ENCODE assay signal across 7 mouse cellular contexts in the genomic region with DNA sequence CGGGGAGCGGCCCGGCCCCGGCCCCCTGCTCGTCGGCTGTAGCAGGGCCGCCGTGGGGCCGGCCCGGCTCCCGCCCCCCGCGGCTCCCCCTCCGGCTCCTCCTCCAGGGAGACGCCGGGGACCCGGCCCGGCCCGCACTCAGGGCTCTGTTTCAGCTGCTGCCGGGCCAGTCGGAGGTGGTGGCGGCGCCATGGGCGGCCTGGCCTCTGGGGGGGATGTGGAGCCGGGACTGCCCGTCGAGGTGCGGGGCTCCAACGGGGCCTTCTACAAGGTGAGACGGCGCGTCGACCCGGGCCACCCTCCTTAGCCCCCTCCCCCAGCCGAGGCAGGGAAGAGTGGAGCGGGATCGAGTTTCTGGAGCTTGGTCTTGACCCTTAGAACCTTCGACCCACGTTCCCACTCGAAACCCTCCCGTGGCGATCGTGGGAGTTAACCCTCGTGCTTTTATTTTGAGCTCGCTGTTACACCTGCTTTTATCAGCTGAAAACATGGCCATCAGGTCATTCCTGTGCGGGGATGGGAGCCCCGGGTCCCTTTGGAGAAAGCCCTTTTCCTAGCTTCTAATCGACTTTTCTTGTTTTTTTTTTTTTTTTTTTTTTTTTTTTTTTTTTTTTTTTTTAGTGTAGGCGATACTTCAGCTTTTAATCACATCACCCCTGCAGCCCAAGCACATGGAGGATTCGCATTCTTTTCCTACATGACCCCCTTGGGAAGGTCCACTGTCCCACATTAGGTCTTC. TPM values are rescaled to one million over a fixed set of nuclear protein-coding genes. Genes with fewer than 3 reads are reported as not detected.
DNase-seq lines count a peak whose midpoint lies in the region; ATAC-seq lines count a peak whose summit lies in the region.

No protein-coding gene starts in this region.

- whole genome bisulfite sequencing in forebrain, embryonic 15.5 days, result under 1% methylated on average over 36 of the region's 50 CpGs
- under 1% methylated on average over 48 of the region's 50 CpGs for WGBS in intestine, embryonic 16.5 days

- H3K9me3 ChIP-seq in forebrain, embryonic 15.5 days, result no peaks in the 10 kb centered on the region
- H3K9me3 ChIP-seq in intestine, embryonic 16.5 days (ENCODE audit: control insufficient read depth, low read length), result no peaks in the 10 kb centered on the region

- H3K27ac ChIP-seq in forebrain, embryonic 15.5 days (replicated peaks), result peak overlapping the region; percentile 96
- peak overlapping the region; percentile 96 for H3K27ac ChIP-seq in intestine, embryonic 16.5 days (ENCODE audit: low read length)

- H3K9ac ChIP-seq in forebrain, embryonic 15.5 days (replicated peaks), result peak overlapping the region; percentile 100
- peak overlapping the region; percentile 98 for H3K9ac ChIP-seq in intestine, embryonic 16.5 days (ENCODE audit: low read depth, low read length)

- 0 out of 2 replicates have a peak, but pooled peaks cover 4% of the 10 kb centered on the region for H3K36me3 ChIP-seq in forebrain, embryonic 15.5 days
- no peaks in the 10 kb centered on the region for H3K36me3 ChIP-seq in intestine, embryonic 16.5 days (ENCODE audit: control insufficient read depth, insufficient read depth, low read length)

- no peaks in the 10 kb centered on the region for H3K27me3 ChIP-seq in forebrain, embryonic 15.5 days
- no peaks in the 10 kb centered on the region for H3K27me3 ChIP-seq in intestine, embryonic 16.5 days (replicated peaks; ENCODE audit: control insufficient read depth, insufficient read depth, low read length)

- peak; percentile 62 for DNase-seq in ovary, adult 18-20 months (ENCODE audit: low spot score)
- DNase-seq in ovary, postnatal 10 days (ENCODE audit: low spot score), result no peak
- peak; percentile 42 for DNase-seq in adipocyte (ENCODE audit: low spot score)
- DNase-seq in lung, postnatal 25 days (ENCODE audit: low spot score), result peak; percentile 55
- DNase-seq in testis, postnatal 10 days (ENCODE audit: low spot score), result peak; percentile 81

- peaks cover 34% of the 10 kb centered on the region for H3K4me1 ChIP-seq in forebrain, embryonic 15.5 days
- H3K4me1 ChIP-seq in intestine, embryonic 16.5 days (ENCODE audit: control insufficient read depth, insufficient read depth, low read length), result peaks cover 16% of the 10 kb centered on the region

- H3K4me3 ChIP-seq in forebrain, embryonic 15.5 days, result peak overlapping the region; percentile 100
- peak overlapping the region; percentile 100 for H3K4me3 ChIP-seq in intestine, embryonic 16.5 days (ENCODE audit: low read length)

- ATAC-seq in forebrain, embryonic 15.5 days (replicated peaks), result peak; percentile 69
- peak; percentile 73 for ATAC-seq in intestine, embryonic 16.5 days

- H3K4me2 ChIP-seq in forebrain, embryonic 15.5 days (replicated peaks), result peak overlapping the region; percentile 73
- peak overlapping the region; percentile 72 for H3K4me2 ChIP-seq in intestine, embryonic 16.5 days (ENCODE audit: low read depth, low read length)

RNA-seq across cellular contexts. Expression of a gene that starts 0.5 kb away (rescaled TPM):
- polyA plus RNA-seq in forebrain, embryonic 15.5 days (2015; fragmentation: Nextera tagmentation; extraction: Ambion mirVana), result 41.0 and 46.1 TPM in 2 replicates
- 12.1 and 12.6 TPM in 2 replicates for polyA plus RNA-seq in intestine, embryonic 16.5 days (2015; fragmentation: Nextera tagmentation; extraction: Ambion mirVana)

RNA-seq across cellular contexts. Expression of a gene that starts 11.5 kb away (rescaled TPM):
- 22.9 and 25.2 TPM in 2 replicates for polyA plus RNA-seq in forebrain, embryonic 15.5 days (2015; fragmentation: Nextera tagmentation; extraction: Ambion mirVana)
- polyA plus RNA-seq in intestine, embryonic 16.5 days (2015; fragmentation: Nextera tagmentation; extraction: Ambion mirVana), result 15.4 and 18.1 TPM in 2 replicates

RNA-seq across cellular contexts. Expression of a gene that starts 15.6 kb away (rescaled TPM):
- not detected in 2 replicates for polyA plus RNA-seq in forebrain, embryonic 15.5 days (2015; fragmentation: Nextera tagmentation; extraction: Ambion mirVana)
- polyA plus RNA-seq in intestine, embryonic 16.5 days (2015; fragmentation: Nextera tagmentation; extraction: Ambion mirVana), result 0.10 and 0.72 TPM in 2 replicates

RNA-seq across cellular contexts. Expression of a gene that starts 21.8 kb away (rescaled TPM):
- not detected in 2 replicates for polyA plus RNA-seq in forebrain, embryonic 15.5 days (2015; fragmentation: Nextera tagmentation; extraction: Ambion mirVana)
- polyA plus RNA-seq in intestine, embryonic 16.5 days (2015; fragmentation: Nextera tagmentation; extraction: Ambion mirVana), result not detected in 2 replicates

RNA-seq across cellular contexts. Expression of a gene that starts 27.6 kb away (rescaled TPM):
- 22.2 and 25.9 TPM in 2 replicates for polyA plus RNA-seq in forebrain, embryonic 15.5 days (2015; fragmentation: Nextera tagmentation; extraction: Ambion mirVana)
- 6.6 and 6.8 TPM in 2 replicates for polyA plus RNA-seq in intestine, embryonic 16.5 days (2015; fragmentation: Nextera tagmentation; extraction: Ambion mirVana)
